Comparison of ENCODE assay signal across 9 mouse cellular contexts in the genomic region with DNA sequence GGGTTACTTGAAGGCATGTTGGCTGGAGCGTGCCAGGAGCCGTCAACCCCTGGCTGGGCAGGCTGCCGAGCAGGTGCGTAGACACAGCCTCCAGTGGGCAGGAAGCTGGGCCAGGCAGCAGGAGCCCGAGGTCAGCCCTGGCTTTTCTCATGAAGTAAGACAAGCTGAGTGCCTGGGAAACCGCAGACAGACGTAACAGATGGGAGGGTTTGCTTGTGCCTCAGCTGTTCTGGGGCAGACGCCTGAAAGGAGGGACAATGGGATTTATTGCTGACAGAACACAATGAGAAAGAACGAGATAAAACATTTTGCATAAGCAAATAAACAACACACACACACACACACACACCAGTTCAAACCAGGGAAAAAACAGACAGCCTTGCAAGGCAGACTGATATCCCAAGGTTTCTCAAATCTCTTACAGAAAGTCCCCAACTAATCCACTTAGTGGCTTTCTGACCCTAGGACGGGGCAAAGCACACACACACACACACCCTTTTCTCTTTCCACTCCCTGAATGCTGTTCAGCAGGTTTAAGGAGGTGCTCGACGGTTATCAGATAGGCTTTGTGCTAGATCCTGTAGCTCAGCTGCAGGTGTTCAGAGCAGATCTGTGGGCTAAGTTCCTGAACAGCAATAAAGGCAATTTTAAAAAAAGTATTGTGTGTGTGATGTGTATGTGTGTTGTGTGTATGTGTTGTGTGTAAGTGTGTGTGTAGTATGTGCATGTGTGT. TPM values are rescaled to one million over a fixed set of nuclear protein-coding genes. Genes with fewer than 3 reads are reported as not detected.
DNase-seq lines count a peak whose midpoint lies in the region; ATAC-seq lines count a peak whose summit lies in the region.
"Had no signal": no experiment of that assay in that cellular context is flagged by ENCODE, and none has a peak within 500 bp of the region (broad histone marks: within the 10 kb centered on the region; RNA-seq: fewer than 3 reads in every experiment).

No protein-coding gene starts in this region.

- peak; percentile 56 to 73 for DNase-seq in lung, adult 18-20 months
- no peak for DNase-seq in lung, postnatal 14 days
- DNase-seq in retina, embryonic 14.5 days (ENCODE audit: low spot score): peak; percentile 61
- DNase-seq in cerebellum, postnatal 36 days: no peak
- DNase-seq in cerebellum, postnatal 4 days (ENCODE audit: low spot score in 2 of 2): no peak
- DNase-seq in right cerebral cortex, postnatal 25 days: no peak

- no peaks in the 10 kb centered on the region for H3K9me3 ChIP-seq in lung, embryonic 16.5 days (ENCODE audit: control insufficient read depth, low read length)

- no peaks in the 10 kb centered on the region for H3K36me3 ChIP-seq in lung, embryonic 16.5 days (ENCODE audit: control insufficient read depth, insufficient read depth, low read length)

- peak; percentile 81 for ATAC-seq in granulocyte monocyte progenitor cell, adult 5-6 weeks (replicated peaks; ENCODE audit: poor library complexity, severe bottlenecking)
- ATAC-seq in lung, embryonic 16.5 days (ENCODE audit: low read depth): peak; percentile 87

- no peak overlapping the region for H3K4me2 ChIP-seq in lung, embryonic 16.5 days (ENCODE audit: low read depth, low read length)

- no peaks in the 10 kb centered on the region for H3K27me3 ChIP-seq in lung, embryonic 16.5 days (ENCODE audit: control insufficient read depth, insufficient read depth, low read depth, low read length)

- no peak overlapping the region; the same call in 1 of the 2 replicates for H3K9ac ChIP-seq in lung, embryonic 16.5 days (ENCODE audit: low read length)

- peaks cover 5% of the 10 kb centered on the region for H3K4me1 ChIP-seq in lung, embryonic 16.5 days (replicated peaks; ENCODE audit: control insufficient read depth, insufficient read depth, low read length)

- WGBS in lung, embryonic 16.5 days: 16% methylated on average over 12 of the region's 12 CpGs

- H3K4me3 ChIP-seq in lung, embryonic 16.5 days (ENCODE audit: low read length): no peak overlapping the region

- H3K27ac ChIP-seq in lung, embryonic 16.5 days (ENCODE audit: low read length): peak overlapping the region; percentile 85

RNA-seq across cellular contexts. Expression of a gene that starts 6.2 kb away (rescaled TPM):
- 2.2 and 4.8 TPM in 2 replicates for total RNA-seq in granulocyte monocyte progenitor cell, adult 5-6 weeks (2014; fragmentation: Nextera tagmentation)
- 2.4 and 5.7 TPM in 2 replicates for total RNA-seq in granulocyte monocyte progenitor cell, adult 5-6 weeks (2017)
- polyA plus RNA-seq in lung, embryonic 16.5 days (2015; fragmentation: Nextera tagmentation; extraction: Ambion mirVana): 7.2 and 7.9 TPM in 2 replicates

RNA-seq across cellular contexts. Expression of a gene that starts 42.4 kb away (rescaled TPM):
- total RNA-seq in granulocyte monocyte progenitor cell, adult 5-6 weeks (2014; fragmentation: Nextera tagmentation): not detected in 2 replicates
- total RNA-seq in granulocyte monocyte progenitor cell, adult 5-6 weeks (2017): not detected in 2 replicates
- polyA plus RNA-seq in lung, embryonic 16.5 days (2015; fragmentation: Nextera tagmentation; extraction: Ambion mirVana): 8.0 and 8.2 TPM in 2 replicates
- total RNA-seq: neutrophil, adult 5-6 weeks had no signal

RNA-seq across cellular contexts. Expression of a gene that starts 51.5 kb away (rescaled TPM):
- 29.7 and 34.6 TPM in 2 replicates for total RNA-seq in granulocyte monocyte progenitor cell, adult 5-6 weeks (2014; fragmentation: Nextera tagmentation)
- 18.6 and 21.0 TPM in 2 replicates for total RNA-seq in granulocyte monocyte progenitor cell, adult 5-6 weeks (2017)
- polyA plus RNA-seq in lung, embryonic 16.5 days (2015; fragmentation: Nextera tagmentation; extraction: Ambion mirVana): 26.5 and 28.9 TPM in 2 replicates

Comparison
In these comparisons a context has a peak if more than half of its experiments do, and no peak if none do; other contexts are left out.
1. DNase-seq: peak in lung, adult 18-20 months (2 of 2) and retina, embryonic 14.5 days (single experiment); none in lung, postnatal 14 days (single experiment), cerebellum, postnatal 36 days (0 of 2), cerebellum, postnatal 4 days (0 of 2) and right cerebral cortex, postnatal 25 days (single experiment).